Mouse (Mus musculus) heart, adult 2 months (tissue): ENCODE measurements around the gene Zfp59. TPM values are rescaled to one million over a fixed set of nuclear protein-coding genes. Genes with fewer than 3 reads are reported as not detected.
"Not testable (repeated sequence)": the region's sequence is repeated elsewhere in the genome, so short reads cannot be mapped to it uniquely, and the experiment has no call there.

Experiments used
- DNase-seq, 2 experiments: peaks; one replicate each; pipeline ENCODE4 v3.0.0; 2021
- H3K27ac ChIP-seq: fragments of 200-600 bp; 2 replicates; pipeline ENCODE4 v1.8.1; 2022
- H3K27me3 ChIP-seq: fragments of 200-500 bp; 2 replicates; pipeline ENCODE4 v1.6.1; 2012; ENCODE audit warnings: mild to moderate bottlenecking, low read length, inconsistent platforms, mixed read lengths; ENCODE audit not compliant: control insufficient read depth, insufficient read depth
- H3K36me3 ChIP-seq: fragments of 200-500 bp; 2 replicates; pipeline ENCODE4 v1.6.1; 2012; ENCODE audit warnings: low read length, inconsistent platforms; ENCODE audit not compliant: control insufficient read depth, insufficient read depth
- H3K4me1 ChIP-seq: fragments of 200-500 bp; 2 replicates; pipeline ENCODE4 v1.6.1; 2011; ENCODE audit warnings: low read length; ENCODE audit not compliant: control insufficient read depth, insufficient read depth
- H3K4me3 ChIP-seq: fragments of 200-600 bp; 2 replicates; pipeline ENCODE4 v1.8.1; 2022
- H3K79me2 ChIP-seq: fragments of 200-500 bp; replicated peaks from 2 replicates; pipeline ENCODE4 v1.6.1; 2012; ENCODE audit warnings: mild to moderate bottlenecking, inconsistent platforms, low read length, moderate library complexity, mixed read lengths; ENCODE audit not compliant: control insufficient read depth, insufficient read depth
- H3K9ac ChIP-seq: fragments of 200-500 bp; 2 replicates; pipeline ENCODE4 v1.6.1; 2012; ENCODE audit warnings: low read depth, mild to moderate bottlenecking, control low read depth, inconsistent platforms, low read length, mixed read lengths
- CTCF ChIP-seq: fragments of 200-600 bp; IDR thresholded peaks from 2 replicates; pipeline ENCODE4 v1.8.1; 2022; ENCODE audit warnings: antibody characterized with exemption, mild to moderate bottlenecking, moderate library complexity
- EP300 ChIP-seq: fragments of 200-500 bp; IDR thresholded peaks from 2 replicates; pipeline ENCODE4 v1.6.1; 2011; ENCODE audit warnings: low read depth, low read length, control low read depth; ENCODE audit not compliant: insufficient read depth
- POLR2A ChIP-seq: fragments of 200-500 bp; IDR thresholded peaks from 2 replicates; pipeline ENCODE4 v1.6.1; 2011; ENCODE audit warnings: mild to moderate bottlenecking, low read depth, low read length, control low read depth; ENCODE audit not compliant: insufficient read depth
- WGBS: fragments of 180-500 bp; shearing (Covaris S2); methylation state at CpG from one replicate; pipeline ENCODE4 v1.1.7; 2018; 5-methylcytosine and 5-hydroxymethylcytosine counted together
- intact Hi-C: fragments of 180-260 bp; cut with DNase I; formaldehyde crosslinking; loops from one replicate; pipeline ENCODE4 v1.15.1; 2025
- polyA plus RNA-seq: library from polyadenylated mRNA; depleted of rRNA; stranded (reverse); fragments of >200 nt; gene quantifications from 2 replicates; pipeline ENCODE4 v1.2.3, GENCODE M21; 2012
- total RNA-seq, 2 experiments: library from RNA; stranded (reverse); gene quantifications; 2 replicates each; pipeline ENCODE4 v1.2.3; 2021

Zfp59 gene
- total and polyA plus RNA-seq, 3 experiments: 0.62 to 3.1 (median 2.8) TPM

DNA sequence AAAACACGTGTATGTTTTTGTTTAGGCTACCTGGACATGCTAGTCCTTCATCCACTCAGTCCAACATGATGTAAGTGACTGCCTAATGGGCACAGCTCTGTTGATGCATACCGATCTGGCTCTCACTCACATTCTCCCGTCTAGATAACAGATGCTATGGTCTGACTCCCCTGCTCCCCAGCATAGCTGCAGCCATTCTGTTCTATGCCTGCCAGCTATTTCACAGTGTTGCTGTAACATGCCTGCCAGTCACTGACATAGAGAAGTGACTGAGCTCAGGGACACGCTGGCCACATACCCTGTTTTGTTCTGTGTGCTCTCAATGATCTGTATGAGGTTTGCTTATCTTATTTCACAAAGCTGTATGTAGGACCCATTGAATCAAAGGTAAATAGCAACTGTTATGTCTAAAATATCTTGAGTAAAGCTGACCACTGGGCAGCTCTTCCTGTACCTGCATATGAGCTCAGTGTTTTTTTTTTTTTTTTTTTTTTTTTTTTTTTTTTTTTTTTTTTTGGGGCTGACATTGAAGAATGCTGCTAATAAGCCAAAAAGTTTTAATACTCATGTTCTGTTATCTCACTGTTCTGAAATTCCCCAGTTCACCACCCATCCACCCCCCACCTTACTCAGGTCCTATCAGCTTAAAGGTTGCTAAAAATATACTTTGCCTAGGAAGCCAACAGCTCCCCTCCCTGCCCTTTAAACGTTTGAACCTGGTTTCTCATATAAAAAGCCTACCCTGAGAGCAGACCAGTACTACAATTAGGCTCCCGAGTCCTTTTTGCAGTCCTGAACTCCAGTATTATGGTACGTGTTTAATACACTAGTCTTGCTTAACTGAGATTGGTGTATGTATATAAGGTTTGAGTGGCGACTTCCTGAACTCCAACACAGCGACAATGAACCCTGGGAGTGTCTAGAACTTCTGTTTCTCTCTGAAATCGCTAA is 21.2 kb downstream of the Zfp59 start:
- Histone ChIP-seq H3K4me1 (peaks cover 5% of the 10 kb centered on the region; the same call in 1 of the 2 replicates), H3K27ac (peak overlapping the region; percentile 94), H3K4me3 (peak overlapping the region; percentile 75), H3K27me3 (no peaks in the 10 kb centered on the region), H3K36me3 (peaks cover 2% of the 10 kb centered on the region), H3K9ac (peak overlapping the region; percentile 68), H3K79me2 (no peaks in the 10 kb centered on the region)
- DNase-seq: no peak
- 14% methylated on average over 10 of the region's 10 CpGs for WGBS
- intact Hi-C loops: loop anchor here (2.0 to 5.0 kb wide), 3 partner anchors 21 to 68 kb away; partner anchors contain the start of genes Zfp59 and Zfp974
- TF ChIP-seq CTCF: no peak
- no peak for TF ChIP-seq POLR2A
- TF ChIP-seq EP300: no peak

DNA sequence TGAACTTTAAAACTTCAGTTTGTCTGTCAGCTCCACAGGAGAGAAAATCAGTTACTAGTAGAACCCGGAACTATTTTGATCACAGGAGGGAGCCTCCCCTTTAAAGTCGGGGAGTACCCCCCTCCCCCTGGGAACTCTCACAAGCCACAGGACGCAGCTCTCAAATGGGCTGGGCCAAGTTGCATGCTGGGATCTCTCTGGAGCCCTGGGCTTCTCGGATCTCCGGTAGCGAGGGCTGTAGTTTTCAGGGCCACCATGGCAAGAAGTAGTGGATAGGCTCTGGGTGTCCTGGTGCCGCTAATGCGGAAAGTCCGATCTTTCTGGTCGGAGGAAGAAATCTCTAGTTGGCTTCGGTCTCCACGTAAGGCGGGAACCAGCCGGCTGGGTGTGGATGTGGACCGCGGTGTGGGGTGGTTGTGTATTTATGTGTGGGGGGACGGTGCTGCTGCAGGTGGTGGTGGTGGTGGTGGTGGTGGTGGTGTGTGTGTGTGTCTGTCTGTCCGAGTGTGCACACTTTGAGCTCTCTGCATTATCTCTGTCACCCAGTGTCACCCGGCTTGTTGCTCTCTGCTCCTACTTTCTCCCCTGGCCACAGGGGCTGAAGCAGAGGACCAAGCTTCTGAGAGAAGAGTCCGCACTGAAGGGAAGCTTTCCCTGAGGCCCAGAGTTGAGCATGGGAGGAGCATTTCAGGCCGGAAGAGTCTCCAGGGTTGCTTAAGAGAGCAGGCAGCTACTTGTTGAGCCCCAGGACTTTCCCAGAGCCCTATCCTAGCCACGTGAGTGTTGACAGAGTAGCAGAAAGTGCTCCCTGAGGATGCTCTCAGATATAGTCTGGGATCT is 22.2 kb downstream of the Zfp59 start:
- Histone ChIP-seq H3K9ac (peak overlapping the region; percentile 68), H3K4me3 (peak overlapping the region; percentile 75), H3K79me2 (no peaks in the 10 kb centered on the region), H3K27me3 (no peaks in the 10 kb centered on the region), H3K36me3 (peaks cover 2% of the 10 kb centered on the region), H3K27ac (peak overlapping the region; percentile 94), H3K4me1 (peaks cover 5% of the 10 kb centered on the region; the same call in 1 of the 2 replicates)
- WGBS: under 1% methylated on average over 22 of the region's 22 CpGs
- peak; percentile 79 to 85 for DNase-seq
- TF ChIP-seq CTCF: no peak
- TF ChIP-seq POLR2A: peak; percentile 80
- intact Hi-C loops: loop anchor here (5.0 kb wide), 1 partner anchor 67 kb away; the partner anchor contains the start of gene Zfp974

DNA sequence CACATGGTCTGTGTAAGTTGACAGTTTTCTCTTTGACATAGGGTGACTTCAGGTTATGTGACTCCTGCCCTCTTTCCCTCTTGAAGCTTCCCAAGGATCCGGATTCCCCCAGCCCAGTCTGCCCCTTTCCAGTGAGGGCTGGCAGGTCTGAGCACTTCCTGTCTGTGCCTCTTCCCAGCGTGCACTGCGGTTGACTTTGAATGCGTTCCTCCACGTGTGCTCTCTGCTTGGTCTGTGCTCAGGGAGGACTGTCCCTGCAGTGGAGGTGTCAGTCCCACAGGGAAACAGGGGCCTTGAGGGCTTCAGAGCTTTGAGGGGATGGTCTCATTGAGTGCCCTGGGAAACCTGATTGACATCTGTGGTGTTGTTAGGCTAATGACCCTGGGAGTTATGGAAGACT is 24.2 kb downstream of the Zfp59 start:
- H3K27ac ChIP-seq, H3K4me1 ChIP-seq, H3K27me3 ChIP-seq, H3K4me3 ChIP-seq, H3K9ac ChIP-seq, DNase-seq, H3K79me2 ChIP-seq, H3K36me3 ChIP-seq: not testable (repeated sequence)
- intact Hi-C loops: loop anchor here (5.0 kb wide), 1 partner anchor 65 kb away; the partner anchor contains the start of gene Zfp974
- 74% methylated on average over 5 of the region's 5 CpGs for WGBS

DNA sequence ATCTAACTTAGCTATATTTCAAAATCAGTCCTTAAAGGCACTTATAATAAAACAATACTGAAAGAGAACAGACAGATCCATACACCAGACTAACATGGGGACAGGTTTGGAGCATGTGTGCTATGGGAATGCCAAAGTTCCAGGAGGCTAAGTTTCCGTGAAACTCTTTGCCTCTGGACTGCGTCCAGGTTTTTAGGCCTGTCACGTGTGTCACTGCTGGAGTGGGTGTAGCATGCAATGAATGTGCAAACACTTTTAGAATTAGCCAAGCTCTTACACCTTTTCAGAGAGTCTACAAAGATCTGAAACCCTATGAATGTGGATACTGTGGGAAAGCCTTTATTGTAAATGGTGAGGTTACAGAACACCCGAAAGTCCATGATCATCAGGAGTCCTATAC is 43.3 kb downstream of the Zfp59 start:
- intact Hi-C loops: no loop called here
- no peaks in the 10 kb centered on the region for H3K27me3 ChIP-seq
- H3K36me3 ChIP-seq: no peaks in the 10 kb centered on the region; the same call in 1 of the 2 replicates
- no peak overlapping the region for H3K27ac ChIP-seq
- H3K79me2 ChIP-seq: no peaks in the 10 kb centered on the region
- no peak for TF ChIP-seq EP300
- TF ChIP-seq POLR2A: no peak
- TF ChIP-seq CTCF: no peak
- H3K4me3 ChIP-seq: no peak overlapping the region
- H3K4me1 ChIP-seq: no peaks in the 10 kb centered on the region
- WGBS: 80% methylated on average over 4 of the region's 4 CpGs
- DNase-seq: no peak
- no peak overlapping the region for H3K9ac ChIP-seq

DNA sequence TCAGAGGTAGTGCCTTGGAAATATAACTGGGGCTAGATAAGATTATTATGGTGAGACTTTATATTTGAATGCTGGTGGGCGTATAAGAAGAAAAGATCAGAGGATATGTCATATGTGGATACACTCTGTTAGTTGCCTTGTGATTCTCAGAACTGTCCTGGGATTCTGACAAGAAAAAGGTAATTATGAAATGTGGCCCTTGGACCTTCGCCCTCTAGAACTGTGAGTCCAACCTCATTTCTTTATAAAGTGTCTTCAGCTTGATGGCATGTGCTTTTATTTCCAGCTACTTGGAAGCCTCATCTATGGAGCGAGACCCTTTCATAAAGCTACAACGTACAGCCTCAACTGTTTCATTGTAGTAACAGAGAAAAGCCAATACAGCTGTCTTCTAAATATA is 62.2 kb downstream of the Zfp59 start:
- H3K79me2 ChIP-seq: no peaks in the 10 kb centered on the region
- DNase-seq: no peak
- H3K27me3 ChIP-seq: no peaks in the 10 kb centered on the region
- H3K4me3 ChIP-seq: no peak overlapping the region
- intact Hi-C loops: no loop called here
- TF ChIP-seq EP300 (no peak), POLR2A (no peak), CTCF (no peak)
- H3K4me1 ChIP-seq: no peaks in the 10 kb centered on the region
- H3K9ac ChIP-seq: no peak overlapping the region
- no peak overlapping the region for H3K27ac ChIP-seq
- H3K36me3 ChIP-seq: no peaks in the 10 kb centered on the region
- WGBS: 87% methylated on average over 4 of the region's 4 CpGs
